Mouse (Mus musculus) cerebellum, adult 8-10 months (tissue): ENCODE measurements at regions not wholly inside any gene's neighbourhood (a gene's known extent, or its start where the extent isn't known, plus 50 kb on each side); places are given as distances from the start of the nearest gene placed in this dataset.

Experiments
- DNase-seq: peaks from one replicate; pipeline ENCODE4 v3.0.0; 2022

DNA sequence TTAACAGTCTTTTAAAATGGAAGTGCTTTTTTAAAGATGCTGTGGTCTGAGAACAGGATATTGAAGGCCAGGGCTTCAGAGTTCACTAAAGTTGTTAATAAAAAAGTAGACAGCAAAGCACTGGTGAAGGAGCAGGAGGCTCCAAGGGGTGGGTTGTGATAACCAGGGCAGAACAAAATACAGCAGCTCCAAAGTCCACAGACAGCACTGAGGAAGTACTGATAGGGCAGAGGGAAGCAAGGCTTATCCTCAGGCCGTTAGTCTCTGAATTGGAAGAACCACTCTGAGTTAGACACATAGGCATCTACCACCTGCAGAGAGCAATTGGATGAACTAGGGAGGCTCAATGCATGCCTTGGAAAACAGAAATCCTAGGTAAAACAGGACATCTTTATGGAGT lies 62.1 kb downstream of the P2ry1 start:
- DNase-seq: no peak

DNA sequence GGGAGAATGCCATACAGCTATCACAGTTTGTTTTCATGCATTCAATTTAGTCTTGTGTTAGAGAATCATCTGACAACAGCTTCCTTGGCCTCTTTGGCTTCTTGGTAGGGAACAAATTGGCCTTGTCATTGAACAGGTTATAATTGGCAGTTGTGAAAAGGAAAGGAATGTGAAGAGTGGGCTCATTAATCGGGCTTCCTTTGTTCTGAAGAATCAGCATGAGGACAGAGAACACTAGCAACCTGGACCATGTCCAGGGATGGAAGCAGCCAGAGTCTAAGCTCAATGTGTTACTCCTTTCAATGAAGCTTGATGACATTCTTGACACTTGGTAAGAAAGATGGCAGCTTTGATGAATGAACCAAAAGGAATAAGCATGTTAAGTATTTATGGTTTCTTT lies 64.5 kb downstream of the P2ry1 start:
- DNase-seq: no peak

DNA sequence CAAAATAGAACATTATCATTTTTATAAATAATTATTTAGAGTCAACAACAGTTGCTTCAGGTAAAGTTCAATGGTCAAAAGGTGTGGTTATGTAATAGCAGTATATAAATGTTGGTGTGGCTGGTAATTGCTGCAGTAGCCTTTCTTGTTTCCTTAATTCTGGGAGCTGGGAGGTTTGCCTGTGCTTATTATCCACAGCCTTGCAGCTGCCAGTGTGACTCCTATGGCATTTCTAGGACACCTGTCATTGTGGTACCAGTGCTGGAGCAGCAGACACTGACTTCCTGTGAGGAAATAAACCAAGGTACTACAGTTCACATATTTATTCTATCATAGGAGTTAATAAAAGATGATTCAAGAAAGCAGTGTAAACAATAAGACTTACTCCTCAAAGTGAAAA lies 65.6 kb downstream of the P2ry1 start:
- no peak for DNase-seq

DNA sequence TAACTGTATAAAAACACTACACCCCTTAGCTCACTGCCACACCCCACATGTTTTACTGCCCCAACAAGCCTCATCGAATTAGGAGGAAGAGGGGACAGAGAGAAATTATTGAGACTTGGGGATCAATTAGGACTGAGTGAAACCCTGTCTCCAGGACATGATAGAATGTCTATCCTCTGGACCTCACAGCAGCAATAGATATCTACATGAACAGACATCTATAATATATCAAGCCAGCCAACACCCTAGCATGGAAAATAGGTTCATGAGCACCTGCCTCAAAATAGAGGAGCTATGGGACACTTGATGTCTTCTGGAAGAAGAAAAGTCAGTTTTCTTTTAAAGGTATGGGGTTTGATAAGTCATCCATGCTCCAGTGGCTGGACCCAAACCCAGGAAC lies 68.4 kb downstream of the P2ry1 start:
- no peak for DNase-seq

DNA sequence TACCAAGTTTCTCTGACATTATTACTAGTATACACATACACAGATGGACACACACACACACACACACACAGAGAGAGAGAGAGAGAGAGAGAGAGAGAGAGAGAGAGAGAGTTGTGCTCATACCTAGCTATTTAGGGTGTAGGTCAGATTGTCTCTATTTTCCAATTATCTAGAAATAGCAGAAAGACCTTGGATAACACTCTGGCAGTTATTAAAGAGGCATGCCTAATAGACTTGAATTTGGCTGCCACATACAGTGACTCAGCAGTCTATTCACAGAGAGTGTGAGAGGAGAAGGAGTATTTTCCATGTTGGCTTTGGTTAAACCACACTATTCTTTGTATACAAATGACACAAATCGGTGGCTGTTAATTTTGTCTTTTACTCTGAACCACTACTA lies 69.7 kb downstream of the P2ry1 start:
- no peak for DNase-seq

DNA sequence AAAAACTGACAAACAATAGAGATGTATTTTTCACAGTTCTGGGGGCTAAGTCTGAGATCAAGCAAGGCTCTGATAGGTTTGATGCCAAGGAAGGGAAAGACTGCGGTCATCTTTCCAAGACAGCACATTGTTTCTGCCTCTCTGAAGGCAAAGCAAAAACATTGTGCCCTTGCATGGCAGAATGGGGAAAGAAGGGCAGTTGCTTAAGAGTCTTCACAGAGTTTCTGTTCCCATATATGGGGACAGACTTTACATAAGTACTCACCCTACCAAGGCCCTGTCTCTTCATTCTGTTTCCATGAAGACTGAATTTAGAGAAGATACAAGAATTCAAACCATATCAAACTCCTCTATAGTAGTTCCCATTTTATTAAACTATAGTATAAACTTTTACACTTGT lies 70.5 kb downstream of the P2ry1 start:
- DNase-seq: no peak

DNA sequence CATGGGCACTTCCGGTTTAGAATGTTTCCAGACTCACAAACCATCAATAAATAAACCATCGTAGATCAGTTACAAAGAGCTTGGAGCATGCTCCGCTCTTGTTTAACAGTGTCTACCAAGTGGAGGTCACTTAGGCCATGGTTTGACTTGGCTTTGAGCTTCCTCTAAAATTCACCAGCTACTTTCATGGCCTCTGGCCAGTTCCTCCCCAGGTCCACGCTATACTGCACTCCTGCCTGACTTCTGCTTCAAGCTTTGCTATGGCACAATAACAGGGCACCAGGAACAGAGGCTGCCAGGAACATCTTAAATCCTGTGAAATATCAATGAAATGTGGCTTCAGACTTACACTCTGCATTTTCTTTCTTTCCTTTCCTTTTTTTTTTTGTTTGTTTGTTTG lies 71.2 kb downstream of the P2ry1 start:
- no peak for DNase-seq

DNA sequence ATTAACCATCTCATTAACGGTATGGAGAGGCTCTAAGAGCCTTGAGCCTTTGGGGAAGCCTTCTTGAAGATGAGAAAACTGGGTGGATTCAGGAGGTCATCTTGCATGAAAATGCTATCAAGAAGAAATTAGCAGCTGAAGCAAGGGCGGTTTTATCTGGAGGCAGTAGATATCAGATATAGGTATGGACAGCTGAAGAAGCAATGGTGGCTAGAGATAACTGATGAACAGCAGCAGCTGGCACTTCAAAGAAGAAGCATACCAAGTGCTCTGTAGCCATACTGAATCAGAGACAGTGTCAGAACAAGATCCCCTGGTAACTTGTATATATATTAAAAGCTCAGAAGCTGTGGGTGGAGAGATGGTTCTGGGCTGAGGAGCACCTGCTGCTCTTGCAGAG lies 73.2 kb downstream of the P2ry1 start:
- no peak for DNase-seq

DNA sequence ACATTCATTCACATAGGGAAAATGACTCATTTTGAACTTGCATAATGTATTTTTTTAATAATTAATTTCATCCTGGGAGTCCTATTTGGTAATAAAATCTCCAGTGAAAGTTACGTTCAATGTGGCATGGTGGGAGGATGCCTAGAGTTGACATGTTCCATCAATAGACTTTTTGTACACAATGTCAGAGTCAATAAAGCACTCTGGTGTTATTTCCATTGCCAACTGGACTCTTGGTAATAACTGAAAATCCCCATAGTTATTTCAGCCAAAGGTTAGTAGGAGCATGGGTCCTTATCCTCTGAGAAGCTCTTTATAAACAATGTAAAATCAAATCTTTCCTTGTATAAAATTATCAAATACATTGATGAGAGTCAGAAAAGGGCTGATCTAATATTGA lies 87.3 kb downstream of the P2ry1 start:
- no peak for DNase-seq

DNA sequence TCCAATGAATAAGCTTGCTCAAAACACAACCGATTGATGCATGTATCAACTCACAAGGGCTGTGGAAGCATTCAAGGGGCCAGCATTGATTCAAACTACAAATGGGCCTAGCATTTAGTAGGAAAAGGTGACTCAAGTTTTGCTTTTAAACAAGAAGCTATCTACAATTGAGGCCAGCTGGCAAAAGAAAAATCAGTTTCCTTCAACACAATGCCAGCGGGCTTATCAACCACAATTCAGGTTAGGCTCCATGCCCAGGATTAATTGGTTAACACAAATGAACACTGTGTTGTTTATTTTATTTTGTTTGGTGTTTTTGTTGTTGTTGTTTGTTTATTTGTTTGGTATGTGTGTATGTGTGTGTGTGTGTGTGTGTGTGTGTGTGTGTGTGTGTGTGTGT lies 89.4 kb downstream of the P2ry1 start:
- DNase-seq: no peak

DNA sequence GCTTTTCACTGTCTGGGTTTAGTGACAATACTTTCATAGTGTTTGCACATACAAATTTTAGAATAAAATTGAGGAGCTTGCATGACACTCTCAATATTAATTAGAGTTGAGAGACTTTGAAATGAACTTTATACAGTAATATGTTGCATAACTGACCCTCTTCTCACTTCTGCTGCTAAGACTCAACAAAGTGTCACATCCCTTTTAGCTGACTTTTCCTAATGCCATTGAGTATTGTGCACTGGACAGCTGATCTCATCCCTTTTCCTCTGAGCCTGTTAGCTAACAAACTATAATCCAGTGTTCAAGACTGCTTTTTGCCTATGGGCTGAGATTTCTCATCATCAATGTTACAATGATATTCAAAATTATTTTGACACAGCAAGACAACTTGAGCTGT lies 113.8 kb downstream of the P2ry1 start:
- no peak for DNase-seq

DNA sequence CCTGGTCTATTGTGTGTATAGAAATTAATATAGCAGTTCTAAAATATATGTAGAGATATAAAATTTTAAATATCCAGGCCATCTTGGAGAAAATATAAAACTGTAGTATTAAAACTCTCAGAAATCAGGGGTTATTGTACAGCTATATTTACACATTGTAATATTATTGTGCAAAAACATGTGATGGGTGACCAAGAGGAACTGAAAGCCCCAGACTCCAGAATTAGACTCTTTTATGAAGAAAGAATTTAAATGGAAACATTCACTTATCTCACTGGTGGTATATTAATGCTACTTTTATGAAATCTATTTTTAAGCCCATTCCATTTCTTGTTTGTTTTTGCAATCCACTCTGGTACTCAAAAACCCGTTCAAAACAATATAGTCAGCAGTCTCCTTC lies 130.5 kb downstream of the P2ry1 start:
- DNase-seq: no peak

DNA sequence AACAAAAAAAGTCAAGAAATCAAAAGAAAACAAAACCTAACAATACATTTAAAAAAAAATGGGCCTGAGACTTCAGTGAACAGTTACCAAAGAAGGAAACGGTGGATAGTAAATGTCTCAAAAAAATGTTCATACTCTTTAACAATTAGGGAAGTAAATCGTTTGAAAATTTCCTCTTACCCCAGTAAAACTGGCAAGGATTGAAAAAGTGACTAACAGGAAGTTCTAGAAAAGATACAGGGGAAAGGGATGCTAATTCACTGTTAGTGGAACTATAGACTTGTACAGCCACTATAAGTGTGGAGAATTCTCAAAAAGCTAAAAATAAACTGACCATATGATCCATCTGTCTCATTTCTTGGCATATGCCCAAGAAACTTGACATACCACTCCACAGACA lies 151.5 kb downstream of the P2ry1 start:
- no peak for DNase-seq

DNA sequence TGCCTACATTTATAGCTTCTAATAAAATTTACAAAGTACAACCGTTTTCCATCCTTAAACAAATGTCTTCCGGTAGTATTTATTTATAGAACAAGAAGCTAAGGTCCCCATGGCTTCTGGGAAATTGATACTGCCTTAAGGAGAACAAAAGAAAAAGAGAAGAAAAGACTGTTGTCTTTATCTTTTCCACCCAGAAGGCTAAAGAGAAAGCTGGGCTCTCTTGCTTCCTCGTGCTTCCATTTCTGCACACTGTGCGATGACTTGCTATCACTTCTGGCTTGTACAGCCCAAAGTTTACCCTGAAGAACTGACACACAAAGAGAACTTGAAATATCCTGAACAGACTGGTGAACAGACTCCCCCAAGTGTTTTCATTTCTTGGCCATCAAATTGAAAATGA lies 157.2 kb downstream of the P2ry1 start:
- no peak for DNase-seq

DNA sequence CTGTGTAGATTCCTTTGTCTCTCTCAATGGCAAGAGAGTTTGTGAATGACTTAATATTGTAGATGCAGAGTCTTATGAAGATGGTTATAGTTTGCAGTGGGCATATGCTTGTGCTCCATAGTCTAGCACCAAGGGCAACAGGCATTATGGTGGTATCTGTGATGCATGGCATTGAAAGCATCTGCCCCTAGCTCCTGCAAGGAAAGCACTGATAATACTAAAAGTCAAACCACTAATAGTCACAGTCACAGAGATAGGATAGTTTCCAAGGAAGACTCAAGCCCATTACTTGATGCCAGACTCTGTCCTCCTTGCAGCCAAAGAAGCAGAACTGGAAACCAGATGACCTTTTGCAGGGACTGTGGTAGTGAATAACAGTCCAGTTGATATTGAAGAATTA lies 158.8 kb downstream of the P2ry1 start:
- no peak for DNase-seq

DNA sequence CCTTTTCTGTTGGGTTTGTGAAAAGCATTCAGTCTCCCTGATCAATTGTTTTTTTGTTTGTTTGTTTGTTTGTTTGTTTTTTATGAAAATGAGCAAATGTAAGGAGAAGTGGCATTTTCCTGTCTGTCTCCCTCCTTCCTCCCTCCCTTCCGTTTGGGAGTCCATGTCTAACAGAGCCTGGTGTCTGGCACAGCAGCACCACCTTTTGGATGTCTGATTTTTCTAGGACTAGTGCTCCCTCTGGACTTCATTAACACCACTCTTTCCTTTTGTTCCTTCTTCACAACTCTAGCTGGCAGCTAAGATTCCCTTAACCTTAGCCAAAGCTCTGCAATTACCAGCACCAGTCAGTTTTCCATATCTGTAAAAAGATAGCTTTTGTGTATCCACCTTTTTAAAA lies 175.6 kb upstream of the Rap2b start:
- no peak for DNase-seq

DNA sequence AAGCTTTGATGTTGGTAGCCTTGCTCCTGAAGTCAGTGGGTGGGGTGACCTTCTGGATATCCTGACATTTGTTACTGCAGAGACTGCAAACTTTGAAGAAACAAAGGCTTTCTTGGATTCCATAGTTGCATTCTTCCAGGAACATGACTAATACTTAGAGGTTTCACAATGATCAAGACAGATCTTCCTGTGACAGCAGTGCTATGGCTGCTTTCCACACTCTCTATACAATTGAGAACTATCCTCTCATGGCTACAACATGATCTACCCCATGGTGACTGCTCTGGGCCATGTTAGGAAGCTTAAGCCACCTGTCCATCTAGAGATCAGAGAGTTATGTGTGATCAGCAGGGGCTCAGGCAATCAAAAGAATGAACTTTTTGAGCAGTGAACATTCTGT lies 172.8 kb upstream of the Rap2b start:
- DNase-seq: no peak

DNA sequence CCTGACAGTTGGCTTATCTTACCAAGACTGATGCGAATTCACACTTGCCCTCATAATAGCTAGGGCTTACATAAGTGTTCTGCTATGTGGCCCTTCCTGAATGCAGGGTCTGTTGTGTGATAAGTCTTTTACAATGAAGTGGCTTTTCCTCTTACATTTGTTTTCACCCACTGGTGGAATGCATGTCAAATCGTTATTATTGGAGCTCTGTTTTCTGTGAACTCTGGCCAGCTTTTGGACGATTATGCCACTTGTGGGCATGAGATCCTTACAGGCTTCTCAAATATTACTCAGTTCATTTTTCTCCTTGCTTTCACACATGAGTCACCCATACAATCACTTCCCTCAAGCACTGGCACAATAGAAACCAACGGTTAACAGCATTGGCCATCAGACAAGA lies 144.9 kb upstream of the Rap2b start:
- no peak for DNase-seq

DNA sequence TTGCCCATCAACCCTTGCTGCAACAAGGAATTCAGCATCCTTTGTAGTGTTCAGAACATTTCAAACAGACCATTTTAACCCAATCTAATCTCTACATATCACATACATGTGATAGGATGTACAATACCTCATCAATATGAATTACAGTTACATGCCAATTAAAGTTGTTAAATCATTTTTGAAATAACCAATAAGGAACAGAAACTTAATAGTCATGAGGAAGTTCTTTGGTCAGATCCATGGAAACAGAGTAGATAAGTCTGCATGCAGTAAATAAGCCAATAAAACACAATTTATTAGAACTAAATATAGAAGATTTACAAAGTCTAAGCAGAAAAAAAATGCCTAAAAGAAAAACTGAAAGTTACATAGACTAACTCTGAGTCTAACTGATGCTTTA lies 136.9 kb upstream of the Rap2b start:
- DNase-seq: no peak

DNA sequence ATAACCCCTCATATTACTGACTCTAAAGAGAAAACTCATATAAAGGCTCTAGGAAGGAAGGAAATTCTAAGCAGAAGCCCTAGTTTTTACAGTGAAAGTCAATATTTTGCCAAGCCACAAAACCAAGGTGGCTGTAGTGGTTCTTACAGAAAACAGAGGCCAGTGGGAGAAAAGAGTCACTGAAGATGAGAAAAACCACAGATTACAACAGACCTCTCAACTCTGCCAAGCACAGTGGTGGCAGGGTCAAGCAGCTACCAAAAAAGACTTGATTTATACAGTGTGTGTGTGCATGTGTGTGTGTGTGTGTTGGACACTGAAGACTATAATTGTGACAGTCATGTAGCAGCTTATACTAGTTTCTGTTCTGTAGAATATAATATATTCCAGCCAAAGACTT lies 136.4 kb upstream of the Rap2b start:
- no peak for DNase-seq

DNA sequence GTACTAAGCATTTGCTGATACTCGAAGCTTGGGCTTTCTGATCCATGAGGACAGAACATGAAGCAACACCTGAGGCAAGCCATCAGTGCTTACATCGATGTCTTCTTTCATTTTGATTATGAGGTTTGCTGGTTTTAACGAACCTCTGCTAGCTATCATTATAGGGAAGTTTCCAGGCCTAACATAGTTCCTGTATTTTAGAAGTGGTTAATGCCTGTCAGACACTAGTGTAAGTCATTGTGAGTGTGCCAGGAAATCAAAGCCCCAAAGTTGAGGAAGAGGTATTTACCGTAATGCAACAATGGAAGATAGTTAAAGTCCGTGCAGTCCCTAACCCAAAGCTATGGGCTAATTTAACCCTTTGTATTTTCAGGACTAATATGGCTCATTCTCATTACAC lies 120.1 kb upstream of the Rap2b start:
- no peak for DNase-seq

DNA sequence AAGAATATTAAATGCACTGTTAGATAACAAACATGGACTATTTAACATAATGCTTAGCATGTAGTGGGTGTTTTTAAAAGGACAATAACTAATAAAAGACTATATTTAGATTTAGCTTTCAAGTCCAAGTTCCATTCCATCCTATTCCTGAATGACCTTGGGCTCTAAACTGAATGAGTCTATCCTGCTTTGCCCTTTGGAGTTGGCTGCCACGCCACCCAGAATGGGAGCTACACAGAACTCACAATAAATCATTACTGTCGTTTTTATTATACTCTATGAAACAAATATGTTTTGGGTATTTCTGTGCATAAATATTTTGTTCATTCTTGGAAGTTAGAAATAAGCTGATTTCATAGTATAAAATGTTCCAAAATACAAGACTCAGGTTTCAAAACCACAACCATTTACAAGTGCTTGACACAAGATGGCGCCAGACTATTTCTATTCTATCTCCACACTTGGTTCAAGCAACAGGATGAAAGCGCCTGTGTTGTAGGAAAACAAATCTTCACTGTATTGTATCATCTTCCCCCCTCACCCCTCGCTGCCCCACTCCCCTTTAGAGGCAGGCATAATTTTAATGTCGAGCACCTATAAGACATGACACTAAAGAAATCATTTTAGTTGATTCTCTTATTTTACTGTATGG lies 117.4 kb upstream of the Rap2b start:
- peak; percentile 15 for DNase-seq

DNA sequence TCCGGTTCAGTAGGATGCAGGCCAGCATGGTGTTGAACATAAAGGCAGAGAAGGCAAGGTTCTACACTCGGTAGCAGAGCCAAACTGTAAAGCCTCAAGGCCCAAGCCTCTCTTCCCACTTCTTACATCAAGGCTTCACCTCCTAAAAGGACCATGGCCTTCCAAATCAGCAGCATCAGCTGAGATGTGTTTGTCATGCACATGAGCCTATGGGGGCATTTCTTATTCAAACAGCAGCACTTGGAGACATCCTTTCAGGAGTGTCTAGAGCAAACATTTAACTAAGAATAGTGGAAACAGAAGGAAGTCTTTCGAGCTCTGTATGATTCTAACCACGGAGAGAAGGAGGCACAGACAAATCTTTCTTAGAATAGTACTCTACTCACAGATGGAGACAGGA lies 115.0 kb upstream of the Rap2b start:
- DNase-seq: no peak

DNA sequence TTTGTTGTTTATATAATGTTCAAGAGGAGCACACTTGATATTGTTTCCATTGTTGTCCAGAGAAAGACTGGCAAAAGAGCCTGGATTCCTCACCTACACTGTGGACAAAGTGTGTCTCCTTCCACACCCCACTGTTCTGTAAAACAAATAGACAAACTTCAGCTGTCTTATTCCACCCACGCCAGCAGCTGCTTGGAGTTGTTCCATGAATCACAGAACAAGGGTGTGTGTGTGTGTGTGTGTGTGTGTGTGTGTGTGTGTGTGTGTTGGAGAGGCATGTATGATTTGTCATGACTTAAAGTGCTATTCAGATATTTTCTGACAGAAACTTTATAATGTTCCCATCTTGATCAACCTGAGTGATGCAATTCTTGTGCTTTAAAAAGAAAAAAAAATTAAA lies 114.1 kb upstream of the Rap2b start:
- no peak for DNase-seq

DNA sequence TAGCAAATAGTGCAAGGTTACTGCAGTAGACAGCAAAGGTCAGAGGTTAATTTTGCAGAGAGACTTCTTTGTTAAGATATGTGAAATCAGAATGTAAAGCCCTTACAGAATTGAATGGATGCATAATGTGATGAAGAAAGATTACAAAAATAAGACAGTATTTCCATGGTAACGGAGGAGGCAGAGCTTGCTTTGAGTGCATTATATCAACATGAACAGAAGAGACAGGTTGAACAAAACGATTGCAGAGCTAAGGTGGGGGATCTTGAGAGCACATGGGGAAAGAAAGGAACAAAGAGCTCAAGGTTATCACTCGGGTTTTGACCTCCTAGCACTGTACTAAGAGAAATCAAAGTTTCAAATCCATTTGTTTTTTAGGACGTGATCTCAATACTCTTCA lies 106.2 kb upstream of the Rap2b start:
- no peak for DNase-seq

DNA sequence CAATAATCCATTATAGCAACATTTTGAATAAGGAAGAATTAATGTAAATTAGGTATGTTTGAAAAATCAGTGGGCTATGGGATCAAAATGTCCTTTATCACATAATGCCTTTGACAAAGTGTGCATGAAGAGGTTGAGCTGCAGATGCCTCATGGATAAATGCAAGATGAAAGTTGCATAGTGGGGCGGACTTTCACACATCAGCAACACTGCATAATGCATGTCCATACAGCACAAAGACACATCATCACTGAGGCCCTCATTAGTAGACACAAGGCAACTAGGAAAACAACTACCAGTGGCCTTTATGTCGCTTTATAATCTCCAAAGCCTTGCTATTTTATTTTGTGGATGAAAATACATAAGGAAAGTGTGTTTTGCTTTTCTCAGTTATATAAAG lies 105.8 kb upstream of the Rap2b start:
- DNase-seq: no peak
